Mouse (Mus musculus) forebrain, embryonic 13.5 days (tissue): Measurements from ENCODE around the gene Ankfn1. TPM values are rescaled to one million over a fixed set of nuclear protein-coding genes. Genes with fewer than 3 reads are reported as not detected.

ENCODE experiments used
- polyA plus RNA-seq: library from polyadenylated mRNA; unstranded; fragments of >200 nt; fragmentation: Nextera tagmentation; extraction: Ambion mirVana; gene quantifications from 2 replicates; pipeline ENCODE4 v1.2.1, GENCODE M21; 2015

The Ankfn1 gene
- polyA plus RNA-seq, 1 experiment from 2014 or later, result 2.4 TPM

Other genes starting within 250 kb of the Ankfn1 start
- 2.6 TPM in 2 replicates for gene Pctp, start 225.2 kb upstream of the Ankfn1 start, polyA plus RNA-seq